Mouse (Mus musculus) thymus, adult 2 months (tissue): ENCODE measurements around the gene Gal3st3. TPM values are rescaled to one million over a fixed set of nuclear protein-coding genes. Genes with fewer than 3 reads are reported as not detected.

ENCODE experiments used
- DNase-seq: peaks from one replicate; pipeline ENCODE4 v3.0.0; 2021
- H3K27ac ChIP-seq: fragments of 200-500 bp; 2 replicates; pipeline ENCODE4 v1.5.1; 2012; ENCODE audit warnings: low read length, control low read depth; ENCODE audit not compliant: control insufficient read depth, insufficient read depth
- H3K27me3 ChIP-seq: fragments of 200-500 bp; 2 replicates; pipeline ENCODE4 v1.6.1; 2012; ENCODE audit warnings: mild to moderate bottlenecking, low read length, moderate library complexity, mixed read lengths; ENCODE audit not compliant: control insufficient read depth, insufficient read depth
- H3K36me3 ChIP-seq: fragments of 200-500 bp; 2 replicates; pipeline ENCODE4 v1.6.1; 2012; ENCODE audit warnings: mild to moderate bottlenecking, low read length, moderate library complexity; ENCODE audit not compliant: control insufficient read depth, insufficient read depth
- H3K4me1 ChIP-seq: fragments of 200-500 bp; replicated peaks from 2 replicates; pipeline ENCODE4 v1.6.1; 2012; ENCODE audit warnings: low read length; ENCODE audit not compliant: control insufficient read depth, insufficient read depth
- H3K4me3 ChIP-seq: fragments of 200-500 bp; 2 replicates; pipeline ENCODE4 v1.5.1; 2012; ENCODE audit warnings: mild to moderate bottlenecking, low read length, control low read depth, moderate library complexity; ENCODE audit not compliant: control insufficient read depth, insufficient read depth
- CTCF ChIP-seq: fragments of 200-500 bp; IDR thresholded peaks from 2 replicates; pipeline ENCODE4 v1.5.1; 2012; ENCODE audit warnings: mild to moderate bottlenecking, control low read depth, low read length, moderate library complexity, borderline replicate concordance; ENCODE audit not compliant: control insufficient read depth, poor library complexity, insufficient read depth; ENCODE audit errors: extremely low read depth
- POLR2A ChIP-seq: fragments of 200-500 bp; IDR thresholded peaks from 2 replicates; pipeline ENCODE4 v1.6.1; 2012; ENCODE audit warnings: mild to moderate bottlenecking, low read length, control low read depth, moderate library complexity; ENCODE audit not compliant: control insufficient read depth, poor library complexity, insufficient read depth; ENCODE audit errors: extremely low read depth
- WGBS: fragments of 180-500 bp; shearing (Covaris S2); methylation state at CpG from one replicate; pipeline ENCODE4 v1.1.7; 2018; 5-methylcytosine and 5-hydroxymethylcytosine counted together
- polyA plus RNA-seq: library from polyadenylated mRNA; depleted of rRNA; stranded (reverse); fragments of >200 nt; gene quantifications from 2 replicates; pipeline ENCODE4 v1.2.3, GENCODE M21; 2012; rRNA removed

The Gal3st3 gene
- 4.8 and 6.3 TPM in 2 replicates for polyA plus RNA-seq

GRCm38 (mm10) chr19:5297903-5298800, at the start of gene Gal3st3:
Gene Gal3st3 (plus strand): TSS chr19:5298331.
- H3K36me3 ChIP-seq: no peaks in the 10 kb centered on the region; the same call in 1 of the 2 replicates
- no peaks in the 10 kb centered on the region for H3K27me3 ChIP-seq
- H3K4me1 ChIP-seq: peaks cover 6% of the 10 kb centered on the region
- TF ChIP-seq POLR2A (no peak), CTCF (no peak)
- no peak within 1 kb of the TSS for H3K27ac ChIP-seq
- 58% methylated on average over 32 of the region's 32 CpGs for WGBS
- no peak within 1 kb of the TSS for H3K4me3 ChIP-seq
- no peak for DNase-seq

DNA sequence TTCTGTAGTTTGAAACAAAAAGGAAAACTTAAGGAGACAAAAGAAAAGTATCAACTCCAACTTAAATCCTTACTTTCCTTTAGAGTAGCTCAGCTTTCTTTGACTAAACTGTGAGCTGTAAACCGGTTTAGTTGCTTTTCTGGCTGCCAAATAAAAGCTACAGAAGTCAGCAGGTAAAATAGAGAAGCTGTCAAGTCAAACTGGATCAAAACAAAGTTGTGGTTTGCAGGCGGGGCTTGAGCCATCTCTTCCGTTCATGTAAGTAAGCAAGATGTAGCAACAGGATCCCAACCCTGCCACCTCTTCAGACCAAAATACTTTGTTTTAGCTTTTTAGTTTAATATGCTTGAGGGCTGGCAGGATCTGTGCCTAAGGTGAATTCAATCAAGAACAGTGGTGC, 41.0 kb upstream of the Gal3st3 start:
- Histone ChIP-seq H3K4me1 (peaks cover 15% of the 10 kb centered on the region), H3K27me3 (no peaks in the 10 kb centered on the region), H3K27ac (peak overlapping the region; percentile 85), H3K36me3 (no peaks in the 10 kb centered on the region), H3K4me3 (no peak overlapping the region)
- TF ChIP-seq CTCF (no peak), POLR2A (no peak)
- DNase-seq: peak; percentile 75
- WGBS: under 1% methylated on average over 3 of the region's 3 CpGs

DNA sequence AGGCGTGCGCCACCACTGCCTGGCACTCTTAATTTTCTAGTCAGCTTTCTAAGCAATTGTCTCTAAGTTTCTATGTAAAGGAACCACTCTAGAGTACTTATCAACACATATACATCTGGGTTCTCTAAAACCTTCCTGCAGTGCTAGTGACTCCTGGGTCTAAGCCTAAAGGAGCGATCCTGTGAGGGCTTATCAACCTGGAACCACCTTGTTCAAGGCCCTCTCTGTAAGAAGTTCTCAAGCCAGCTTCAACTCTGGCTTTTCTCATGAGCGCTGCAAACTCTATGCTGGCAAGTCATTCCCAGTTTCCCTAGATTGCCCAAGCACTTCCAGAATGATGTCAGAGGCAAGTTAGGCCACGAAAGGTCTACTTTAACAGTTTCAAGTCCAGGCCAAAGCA, 31.1 kb upstream of the Gal3st3 start:
- WGBS: 97% methylated on average over 5 of the region's 5 CpGs
- Histone ChIP-seq H3K27me3 (no peaks in the 10 kb centered on the region), H3K36me3 (no peaks in the 10 kb centered on the region), H3K4me3 (no peak overlapping the region), H3K27ac (no peak overlapping the region), H3K4me1 (peaks cover 3% of the 10 kb centered on the region)
- no peak for TF ChIP-seq CTCF
- TF ChIP-seq POLR2A: no peak
- no peak for DNase-seq

DNA sequence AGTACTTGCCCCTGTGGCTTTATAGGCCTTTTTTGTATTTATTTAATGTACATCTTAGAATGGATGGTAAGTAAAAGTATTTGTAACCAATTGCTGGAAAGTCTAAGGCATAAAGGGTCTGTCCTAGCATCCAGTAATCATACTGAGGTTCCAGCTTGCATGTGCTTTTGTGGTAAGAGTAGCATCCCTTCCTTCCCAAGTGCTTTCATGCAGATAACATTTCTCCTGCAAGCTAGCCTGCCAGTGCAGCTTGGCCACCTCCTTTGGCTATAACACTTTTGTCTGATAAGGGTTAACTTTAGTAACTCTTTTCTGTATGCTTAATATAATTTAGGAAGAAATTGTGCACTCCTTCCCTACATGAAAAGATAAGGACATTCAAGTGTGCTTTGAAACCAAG, 30.1 kb upstream of the Gal3st3 start:
- H3K4me3 ChIP-seq: no peak overlapping the region
- no peak overlapping the region for H3K27ac ChIP-seq
- H3K27me3 ChIP-seq: no peaks in the 10 kb centered on the region
- DNase-seq: no peak
- TF ChIP-seq CTCF: no peak
- no peak for TF ChIP-seq POLR2A
- no peaks in the 10 kb centered on the region for H3K36me3 ChIP-seq
- peaks cover 6% of the 10 kb centered on the region for H3K4me1 ChIP-seq

GRCm38 (mm10) chr19:5268875-5269274, 29.3 kb upstream of the Gal3st3 start:
- no peaks in the 10 kb centered on the region; the same call in 1 of the 2 replicates for H3K36me3 ChIP-seq
- TF ChIP-seq CTCF (no peak), POLR2A (no peak)
- no peak for DNase-seq
- H3K4me3 ChIP-seq: no peak overlapping the region
- WGBS: 96% methylated on average over 3 of the region's 3 CpGs
- no peak overlapping the region for H3K27ac ChIP-seq
- H3K27me3 ChIP-seq: no peaks in the 10 kb centered on the region
- peaks cover 11% of the 10 kb centered on the region for H3K4me1 ChIP-seq

GRCm38 (mm10) chr19:5269392-5269791, 28.7 kb upstream of the Gal3st3 start:
- no peaks in the 10 kb centered on the region for H3K27me3 ChIP-seq
- peaks cover 4% of the 10 kb centered on the region for H3K36me3 ChIP-seq
- TF ChIP-seq POLR2A (no peak), CTCF (no peak)
- no peak overlapping the region for H3K4me3 ChIP-seq
- DNase-seq: no peak
- H3K27ac ChIP-seq: no peak overlapping the region
- H3K4me1 ChIP-seq: peaks cover 15% of the 10 kb centered on the region
- 91% methylated on average over 5 of the region's 5 CpGs for WGBS

- WGBS: 29% methylated on average over 1 of the region's 1 CpGs
- Histone ChIP-seq H3K27ac (no peak overlapping the region), H3K27me3 (no peaks in the 10 kb centered on the region), H3K4me1 (peaks cover 18% of the 10 kb centered on the region), H3K36me3 (peaks cover 14% of the 10 kb centered on the region), H3K4me3 (no peak overlapping the region)
- no peak for TF ChIP-seq POLR2A
- TF ChIP-seq CTCF: no peak
- DNase-seq: no peak
Measured at GRCm38 (mm10) chr19:5271430-5271829, 26.7 kb upstream of the Gal3st3 start.
